Mouse (Mus musculus): ENCODE data around the gene Gpx5. TPM values are rescaled to one million over a fixed set of nuclear protein-coding genes. Genes with fewer than 3 reads are reported as not detected.
"Not testable (repeated sequence)": the region's sequence is repeated elsewhere in the genome, so short reads cannot be mapped to it uniquely, and the experiment has no call there.

Gpx5 gene
- polyA plus RNA-seq, 1 experiment from 2014 or later = not detected

- no peaks in the 10 kb centered on the region for H3K9me3 ChIP-seq
- H3K27ac ChIP-seq = no peak overlapping the region
- H3K27me3 ChIP-seq (ENCODE audit: poor library complexity, severe bottlenecking) = peaks cover 32% of the 10 kb centered on the region
- WGBS = 74% methylated on average over 4 of the region's 4 CpGs
- peak overlapping the region; percentile 63; the same call in 1 of the 2 replicates for H3K4me3 ChIP-seq
- no peak for DNase-seq (ENCODE audit: extremely low spot score, low spot score)
- peaks cover 23% of the 10 kb centered on the region for H3K4me1 ChIP-seq
- no peaks in the 10 kb centered on the region for H3K36me3 ChIP-seq (replicated peaks)
Observed at GRCm38 (mm10) chr13:21262787-21263461, 29.6 kb downstream of the Gpx5 start.

- Histone ChIP-seq H3K27me3 (ENCODE audit: poor library complexity, severe bottlenecking) (peaks cover 54% of the 10 kb centered on the region), H3K4me3 (peak overlapping the region; percentile 61), H3K36me3 (replicated peaks) (no peaks in the 10 kb centered on the region), H3K4me1 (peaks cover 21% of the 10 kb centered on the region), H3K9me3 (no peaks in the 10 kb centered on the region), H3K27ac (peak overlapping the region; percentile 80)
- DNase-seq (ENCODE audit: extremely low spot score, low spot score) = no peak
- 15% methylated on average over 5 of the region's 5 CpGs for WGBS
Observed at GRCm38 (mm10) chr13:21260289-21260688, 32.2 kb downstream of the Gpx5 start.

- Histone ChIP-seq H3K36me3 (replicated peaks) (no peaks in the 10 kb centered on the region), H3K27ac (peak overlapping the region; percentile 80), H3K27me3 (ENCODE audit: poor library complexity, severe bottlenecking) (peaks cover 60% of the 10 kb centered on the region), H3K4me1 (peaks cover 21% of the 10 kb centered on the region), H3K4me3 (peak overlapping the region; percentile 61), H3K9me3 (no peaks in the 10 kb centered on the region)
- WGBS = under 1% methylated on average over 18 of the region's 18 CpGs
- DNase-seq (ENCODE audit: extremely low spot score, low spot score) = peak; percentile 80
Observed at GRCm38 (mm10) chr13:21259677-21260113, 32.8 kb downstream of the Gpx5 start.

- Histone ChIP-seq H3K9me3 (no peaks in the 10 kb centered on the region), H3K36me3 (replicated peaks) (no peaks in the 10 kb centered on the region), H3K4me1 (peaks cover 21% of the 10 kb centered on the region), H3K27ac (peak overlapping the region; percentile 54), H3K27me3 (ENCODE audit: poor library complexity, severe bottlenecking) (peaks cover 60% of the 10 kb centered on the region), H3K4me3 (peak overlapping the region; percentile 61)
- under 1% methylated on average over 15 of the region's 15 CpGs for WGBS
- DNase-seq (ENCODE audit: extremely low spot score, low spot score) = peak; percentile 43
Observed at GRCm38 (mm10) chr13:21259171-21259631, 33.3 kb downstream of the Gpx5 start.

- Histone ChIP-seq H3K4me3 (peak overlapping the region; percentile 61), H3K27ac (no peak overlapping the region), H3K27me3 (ENCODE audit: poor library complexity, severe bottlenecking) (peaks cover 60% of the 10 kb centered on the region), H3K36me3 (replicated peaks) (no peaks in the 10 kb centered on the region), H3K4me1 (peaks cover 18% of the 10 kb centered on the region), H3K9me3 (no peaks in the 10 kb centered on the region)
- WGBS = 17% methylated on average over 6 of the region's 6 CpGs
- DNase-seq (ENCODE audit: extremely low spot score, low spot score) = no peak
Observed at GRCm38 (mm10) chr13:21258524-21258923, 34.0 kb downstream of the Gpx5 start.

GRCm38 (mm10) chr13:21253986-21254385 is 38.5 kb downstream of the Gpx5 start:
- Histone ChIP-seq H3K36me3 (replicated peaks) (no peaks in the 10 kb centered on the region), H3K4me3 (peak overlapping the region; percentile 71), H3K9me3 (no peaks in the 10 kb centered on the region), H3K27me3 (ENCODE audit: poor library complexity, severe bottlenecking) (peaks cover 44% of the 10 kb centered on the region), H3K4me1 (peaks cover 19% of the 10 kb centered on the region), H3K27ac (peak overlapping the region; percentile 81)
- WGBS = 2% methylated on average over 16 of the region's 16 CpGs
- peak; percentile 76 for DNase-seq (ENCODE audit: extremely low spot score, low spot score)

GRCm38 (mm10) chr13:21253569-21253968 is 39.0 kb downstream of the Gpx5 start:
- peaks cover 16% of the 10 kb centered on the region for H3K4me1 ChIP-seq
- under 1% methylated on average over 12 of the region's 12 CpGs for WGBS
- H3K36me3 ChIP-seq (replicated peaks) = no peaks in the 10 kb centered on the region
- H3K4me3 ChIP-seq = peak overlapping the region; percentile 71
- H3K27ac ChIP-seq = peak overlapping the region; percentile 81
- peaks cover 44% of the 10 kb centered on the region for H3K27me3 ChIP-seq (ENCODE audit: poor library complexity, severe bottlenecking)
- no peak for DNase-seq (ENCODE audit: extremely low spot score, low spot score)
- no peaks in the 10 kb centered on the region for H3K9me3 ChIP-seq

- WGBS = 14% methylated on average over 5 of the region's 5 CpGs
- H3K4me3 ChIP-seq = peak overlapping the region; percentile 71
- peaks cover 42% of the 10 kb centered on the region for H3K27me3 ChIP-seq (ENCODE audit: poor library complexity, severe bottlenecking)
- H3K36me3 ChIP-seq (replicated peaks) = no peaks in the 10 kb centered on the region
- no peak overlapping the region for H3K27ac ChIP-seq
- no peak for DNase-seq (ENCODE audit: extremely low spot score, low spot score)
- H3K4me1 ChIP-seq = peaks cover 11% of the 10 kb centered on the region
- no peaks in the 10 kb centered on the region for H3K9me3 ChIP-seq
Observed at GRCm38 (mm10) chr13:21253040-21253439, 39.5 kb downstream of the Gpx5 start.

- Histone ChIP-seq H3K27ac (no peak overlapping the region), H3K4me1 (peaks cover 9% of the 10 kb centered on the region), H3K9me3 (no peaks in the 10 kb centered on the region), H3K36me3 (replicated peaks) (no peaks in the 10 kb centered on the region), H3K4me3 (peak overlapping the region; percentile 25; the same call in 1 of the 2 replicates), H3K27me3 (ENCODE audit: poor library complexity, severe bottlenecking) (peaks cover 23% of the 10 kb centered on the region)
- WGBS = 34% methylated on average over 9 of the region's 9 CpGs
- DNase-seq (ENCODE audit: extremely low spot score, low spot score) = no peak
Observed at GRCm38 (mm10) chr13:21250074-21250681, 42.4 kb downstream of the Gpx5 start.

- DNase-seq (ENCODE audit: extremely low spot score, low spot score) = no peak
- 9% methylated on average over 4 of the region's 4 CpGs for WGBS
- no peaks in the 10 kb centered on the region for H3K9me3 ChIP-seq
Observed at GRCm38 (mm10) chr13:21249022-21249421, 43.5 kb downstream of the Gpx5 start.

GRCm38 (mm10) chr13:21246276-21246675 is 46.3 kb downstream of the Gpx5 start:
- Histone ChIP-seq H3K9me3 (no peaks in the 10 kb centered on the region), H3K4me1 (peaks cover 17% of the 10 kb centered on the region), H3K27ac (no peak overlapping the region), H3K36me3 (replicated peaks) (no peaks in the 10 kb centered on the region), H3K27me3 (ENCODE audit: poor library complexity, severe bottlenecking) (peaks cover 34% of the 10 kb centered on the region), H3K4me3 (no peak overlapping the region)
- 79% methylated on average over 2 of the region's 2 CpGs for WGBS
- no peak for DNase-seq (ENCODE audit: extremely low spot score, low spot score)

More at GRCm38 (mm10) chr13:21249022-21249421, 43.5 kb downstream of the Gpx5 start:
- Histone ChIP-seq H3K27me3 (ENCODE audit: poor library complexity, severe bottlenecking) (peaks cover 30% of the 10 kb centered on the region), H3K4me3 (peak overlapping the region; percentile 25), H3K27ac (no peak overlapping the region), H3K36me3 (replicated peaks) (no peaks in the 10 kb centered on the region), H3K4me1 (peaks cover 9% of the 10 kb centered on the region)

- H3K27ac ChIP-seq; H3K36me3 ChIP-seq (replicated peaks); H3K9me3 ChIP-seq; DNase-seq (ENCODE audit: extremely low spot score, low spot score); H3K4me3 ChIP-seq: not testable (repeated sequence)
- WGBS = 47% methylated on average over 1 of the region's 1 CpGs
- Histone ChIP-seq H3K4me1 (peaks cover 17% of the 10 kb centered on the region), H3K27me3 (ENCODE audit: poor library complexity, severe bottlenecking) (peaks cover 34% of the 10 kb centered on the region)
Observed at GRCm38 (mm10) chr13:21244967-21245366, 47.6 kb downstream of the Gpx5 start.

- 82% methylated on average over 5 of the region's 5 CpGs for WGBS
- H3K4me3 ChIP-seq = no peak overlapping the region
Observed at GRCm38 (mm10) chr13:21244089-21244488, 48.4 kb downstream of the Gpx5 start.

More at GRCm38 (mm10) chr13:21244089-21244488, 48.4 kb downstream of the Gpx5 start:
- Histone ChIP-seq H3K27me3 (ENCODE audit: poor library complexity, severe bottlenecking) (peaks cover 34% of the 10 kb centered on the region), H3K4me1 (peaks cover 17% of the 10 kb centered on the region), H3K36me3 (replicated peaks) (no peaks in the 10 kb centered on the region), H3K27ac (no peak overlapping the region), H3K9me3 (no peaks in the 10 kb centered on the region)
- no peak for DNase-seq (ENCODE audit: extremely low spot score, low spot score)
